Mouse (Mus musculus) G1E (cell line): ENCODE measurements around the gene Ldhd. TPM values are rescaled to one million over a fixed set of nuclear protein-coding genes. Genes with fewer than 3 reads are reported as not detected.
A peak's percentile ranks its signal among the peaks of the same experiment; 100 is the strongest.

Experiments used
- ATAC-seq: 2 replicates; pipeline ENCODE4 v1.8.0; 2016; ENCODE audit warnings: mild to moderate bottlenecking; ENCODE audit not compliant: insufficient number of reproducible peaks, poor library complexity, low FRiP score, severe bottlenecking; ENCODE audit errors: extremely low read depth
- DNase-seq: peaks from one replicate; pipeline ENCODE4 v3.0.0; 2012; ENCODE audit warnings: low spot score
- H3K27me3 ChIP-seq: 2 replicates; pipeline ENCODE4 v1.6.1; 2012; ENCODE audit warnings: mild to moderate bottlenecking, low read length, inconsistent platforms; ENCODE audit not compliant: insufficient read depth
- H3K36me3 ChIP-seq: replicated peaks from 2 replicates; pipeline ENCODE3; 2012; ENCODE audit warnings: mild to moderate bottlenecking, inconsistent platforms
- H3K4me1 ChIP-seq: 2 replicates; pipeline ENCODE4 v1.6.1; 2012; ENCODE audit warnings: low read depth, low read length, inconsistent platforms, mixed read lengths; ENCODE audit not compliant: insufficient read depth
- H3K4me3 ChIP-seq: 2 replicates; pipeline ENCODE4 v1.5.1; 2012; ENCODE audit warnings: low read depth, mild to moderate bottlenecking, inconsistent platforms, low read length, moderate library complexity, mixed read lengths
- H3K9me3 ChIP-seq: replicated peaks from 2 replicates; pipeline ENCODE4 v1.6.1; 2012; ENCODE audit warnings: inconsistent platforms
- CTCF ChIP-seq: IDR thresholded peaks from 2 replicates; pipeline ENCODE4 v1.5.1; 2012; ENCODE audit warnings: low read depth, low read length, inconsistent platforms, mixed read lengths
- GATA1 ChIP-seq: IDR thresholded peaks from 2 replicates; pipeline ENCODE4 v1.6.1; 2012; ENCODE audit warnings: borderline replicate concordance, low read length, inconsistent platforms, mixed read lengths
- GATA2 ChIP-seq: IDR thresholded peaks from 2 replicates; pipeline ENCODE4 v1.6.1; 2012; ENCODE audit warnings: low read depth, low read length, inconsistent platforms, borderline replicate concordance
- POLR2AphosphoS5 ChIP-seq: IDR thresholded peaks from 2 replicates; pipeline ENCODE4 v1.6.1; 2012; ENCODE audit warnings: low read depth, low read length, inconsistent platforms; ENCODE audit not compliant: insufficient replicate concordance
- TAL1 ChIP-seq: conservative IDR thresholded peaks from 2 replicates; pipeline ENCODE4 v1.6.1; 2012; ENCODE audit warnings: low read depth, low read length, inconsistent platforms, mixed read lengths
- polyA plus RNA-seq: library from polyadenylated mRNA; stranded (reverse); fragments of >175 nt; gene quantifications from 2 replicates; pipeline ENCODE4 v1.2.3, GENCODE M21; 2012
- total RNA-seq, 2 experiments: library from RNA; stranded (forward) in 1 of 2; stranded (reverse) in 1 of 2; fragments of 200-1000 nt in 1 of 2; fragments of >200 nt in 1 of 2; fragmentation: Nextera tagmentation in 1 of 2; gene quantifications; 2 replicates each; pipeline ENCODE4 v1.2.3; 2014 to 2017

The Ldhd gene
- total and polyA plus RNA-seq, 3 experiments: 0.16 TPM; not detected in 2

DNA sequence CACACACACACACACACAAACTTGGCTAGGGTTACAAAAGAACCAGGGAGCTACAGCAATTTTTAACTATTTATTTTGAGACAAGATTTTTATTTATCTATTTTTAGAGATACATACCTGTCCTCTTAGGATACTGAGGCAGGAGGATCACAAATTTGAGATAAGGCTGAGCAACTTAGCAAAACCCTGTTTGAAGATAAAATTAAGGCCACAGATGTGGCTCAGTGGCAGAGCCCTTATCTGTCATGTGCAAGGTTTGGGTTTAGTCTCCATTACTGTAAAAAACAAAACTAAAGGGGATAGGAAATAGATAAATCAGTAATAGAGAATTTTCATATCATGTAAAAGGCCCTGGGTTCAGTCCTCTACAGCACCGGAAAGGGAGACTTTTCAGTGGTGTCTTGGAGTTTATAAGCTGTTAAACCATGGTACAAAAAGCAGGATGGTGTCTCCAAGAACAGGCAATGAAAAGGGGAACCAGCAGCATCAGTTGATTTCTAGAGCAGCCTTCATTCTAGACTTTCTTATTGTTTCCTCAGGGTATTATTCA, 42.6 kb downstream of the Ldhd start:
- peak; percentile 71 for TF ChIP-seq TAL1
- no peak for TF ChIP-seq CTCF
- TF ChIP-seq POLR2AphosphoS5: no peak
- H3K9me3 ChIP-seq: no peaks in the 10 kb centered on the region
- peaks cover 76% of the 10 kb centered on the region for H3K4me1 ChIP-seq
- DNase-seq (peak; percentile 12), ATAC-seq (peak; percentile 87)
- peaks cover 61% of the 10 kb centered on the region for H3K36me3 ChIP-seq
- no peak overlapping the region; the same call in 1 of the 2 replicates for H3K4me3 ChIP-seq
- H3K27me3 ChIP-seq: no peaks in the 10 kb centered on the region

DNA sequence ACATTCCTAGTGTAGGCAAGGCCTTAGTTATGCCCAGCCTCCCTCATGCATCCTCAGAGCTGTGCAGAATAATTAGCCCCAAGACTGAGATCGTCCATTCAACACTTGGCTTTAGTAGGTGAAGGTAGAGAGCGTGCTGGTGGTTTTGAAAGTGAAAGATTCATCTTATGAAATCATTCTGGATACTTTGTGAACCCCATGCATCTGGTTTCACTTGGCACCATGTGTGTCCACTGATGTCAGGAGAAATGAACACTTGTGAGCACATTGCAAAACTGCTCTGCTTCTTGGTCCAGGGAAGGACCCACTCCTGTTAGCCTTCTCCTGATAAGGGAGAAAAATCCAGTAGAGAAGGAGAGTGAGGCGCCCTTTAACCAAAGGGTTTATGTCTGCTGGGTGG, 45.2 kb downstream of the Ldhd start:
- no peaks in the 10 kb centered on the region for H3K27me3 ChIP-seq
- peaks cover 50% of the 10 kb centered on the region for H3K36me3 ChIP-seq
- DNase-seq (no peak), ATAC-seq (no peak)
- no peak overlapping the region for H3K4me3 ChIP-seq
- H3K4me1 ChIP-seq: peaks cover 59% of the 10 kb centered on the region
- TF ChIP-seq GATA1: no peak
- TF ChIP-seq POLR2AphosphoS5: no peak
- TF ChIP-seq CTCF: no peak
- TF ChIP-seq TAL1: no peak
- TF ChIP-seq GATA2: no peak
- H3K9me3 ChIP-seq: no peaks in the 10 kb centered on the region

DNA sequence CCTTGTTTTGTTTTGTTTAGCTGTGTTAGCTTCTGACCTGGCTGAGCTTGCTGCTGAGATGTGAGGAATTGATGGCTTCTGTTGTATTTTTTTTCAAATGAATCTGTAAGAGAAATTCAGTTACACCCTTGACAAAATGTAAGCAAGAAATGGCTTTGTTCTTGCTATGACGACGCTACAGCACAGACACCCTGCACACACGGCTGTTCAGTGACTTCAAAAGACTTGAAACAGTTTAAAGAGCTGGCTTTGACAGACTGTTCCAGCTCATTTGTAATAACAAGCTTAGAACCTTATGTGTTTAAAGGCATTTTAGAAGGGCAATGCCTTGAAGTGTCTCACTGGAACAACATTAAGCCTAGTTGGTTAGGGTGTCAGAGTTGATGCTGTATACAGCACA, 47.8 kb downstream of the Ldhd start:
- no peak for ATAC-seq

GRCm38 (mm10) chr8:111580306-111580705, 49.9 kb downstream of the Ldhd start:
- DNase-seq (no peak), ATAC-seq (no peak)
- Histone ChIP-seq H3K9me3 (no peaks in the 10 kb centered on the region), H3K4me3 (no peak overlapping the region), H3K4me1 (peaks cover 48% of the 10 kb centered on the region), H3K36me3 (peaks cover 72% of the 10 kb centered on the region), H3K27me3 (no peaks in the 10 kb centered on the region)
- TF ChIP-seq GATA1 (no peak), POLR2AphosphoS5 (no peak), CTCF (no peak), TAL1 (no peak), GATA2 (no peak)

More for the DNA sequence above, 47.8 kb downstream of the Ldhd start:
- Histone ChIP-seq H3K4me3 (no peak overlapping the region), H3K27me3 (no peaks in the 10 kb centered on the region), H3K36me3 (peaks cover 58% of the 10 kb centered on the region), H3K4me1 (peaks cover 43% of the 10 kb centered on the region), H3K9me3 (no peaks in the 10 kb centered on the region)
- TF ChIP-seq POLR2AphosphoS5 (no peak), GATA1 (no peak), TAL1 (no peak), CTCF (no peak), GATA2 (no peak)
- no peak for DNase-seq

DNA sequence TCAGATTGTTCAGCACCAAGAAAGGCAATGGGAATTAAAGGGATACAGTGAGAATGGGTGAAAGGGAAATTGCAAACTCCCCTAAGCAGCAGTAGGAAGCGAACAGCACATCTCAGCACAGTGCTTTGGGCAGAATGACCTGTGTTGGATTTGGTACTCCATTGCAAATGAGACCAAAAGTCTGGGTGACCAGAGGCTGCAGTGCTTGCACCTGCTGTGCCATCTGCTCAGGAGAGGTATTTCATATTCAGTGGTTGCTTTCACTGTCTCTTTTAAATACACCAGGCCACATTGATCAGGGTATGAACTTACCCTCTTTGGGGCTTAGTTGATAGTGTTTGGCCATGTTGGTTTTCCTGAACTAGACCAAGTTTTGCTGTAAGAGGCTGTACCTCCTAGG, 50.9 kb downstream of the Ldhd start:
- Histone ChIP-seq H3K9me3 (no peaks in the 10 kb centered on the region), H3K4me1 (peaks cover 49% of the 10 kb centered on the region), H3K36me3 (peaks cover 66% of the 10 kb centered on the region), H3K4me3 (no peak overlapping the region), H3K27me3 (no peaks in the 10 kb centered on the region)
- no peak for TF ChIP-seq GATA2
- TF ChIP-seq POLR2AphosphoS5: no peak
- TF ChIP-seq GATA1: no peak
- TF ChIP-seq TAL1: no peak
- TF ChIP-seq CTCF: no peak
- ATAC-seq: no peak
- DNase-seq: no peak

GRCm38 (mm10) chr8:111577880-111578533, 52.2 kb downstream of the Ldhd start:
- DNase-seq (no peak), ATAC-seq (no peak)

More at GRCm38 (mm10) chr8:111577880-111578533, 52.2 kb downstream of the Ldhd start:
- peaks cover 52% of the 10 kb centered on the region for H3K36me3 ChIP-seq
- H3K4me3 ChIP-seq: no peak overlapping the region
- H3K9me3 ChIP-seq: no peaks in the 10 kb centered on the region
- H3K27me3 ChIP-seq: no peaks in the 10 kb centered on the region
- TF ChIP-seq CTCF: no peak
- no peak for TF ChIP-seq GATA1
- TF ChIP-seq POLR2AphosphoS5: no peak
- TF ChIP-seq TAL1: no peak
- TF ChIP-seq GATA2: no peak
- peaks cover 54% of the 10 kb centered on the region for H3K4me1 ChIP-seq
